Mouse (Mus musculus): Measurements from ENCODE around the gene Zfyve27.
A peak's percentile ranks its signal among the peaks of the same experiment; 100 is the strongest.

Gene Zfyve27

DNA sequence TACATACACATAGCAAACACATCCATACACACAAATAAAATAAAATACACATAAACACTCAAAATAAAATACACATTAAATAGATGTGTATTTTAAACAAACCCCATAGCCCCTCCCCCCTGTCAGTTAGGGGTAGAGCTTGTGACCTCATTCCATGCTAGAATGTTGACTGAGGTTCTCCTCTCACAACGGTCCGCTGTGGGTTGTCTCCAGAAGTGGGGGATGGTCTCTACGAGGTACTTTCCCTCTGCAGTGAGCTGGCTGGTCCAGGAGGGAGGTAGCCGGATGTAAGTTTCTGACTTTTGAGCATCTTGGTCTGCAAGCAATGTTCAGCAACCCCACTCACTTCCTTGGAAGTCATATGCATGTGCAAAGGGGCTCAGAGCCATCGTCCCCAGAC lies at the start of gene Zfyve27:
Gene Zfyve27 (plus strand): TSS at position 188 of the 400 bp plus-strand sequence.
- DNase-seq (ENCODE audit: low spot score), result no peak

- DNase-seq (ENCODE audit: low spot score), result no peak
Observed at GRCm38 (mm10) chr19:42115783-42116335, 47.9 kb upstream of the Zfyve27 start.

GRCm38 (mm10) chr19:42118142-42118541 lies 45.6 kb upstream of the Zfyve27 start:
- no peak for DNase-seq (ENCODE audit: low spot score)

DNA sequence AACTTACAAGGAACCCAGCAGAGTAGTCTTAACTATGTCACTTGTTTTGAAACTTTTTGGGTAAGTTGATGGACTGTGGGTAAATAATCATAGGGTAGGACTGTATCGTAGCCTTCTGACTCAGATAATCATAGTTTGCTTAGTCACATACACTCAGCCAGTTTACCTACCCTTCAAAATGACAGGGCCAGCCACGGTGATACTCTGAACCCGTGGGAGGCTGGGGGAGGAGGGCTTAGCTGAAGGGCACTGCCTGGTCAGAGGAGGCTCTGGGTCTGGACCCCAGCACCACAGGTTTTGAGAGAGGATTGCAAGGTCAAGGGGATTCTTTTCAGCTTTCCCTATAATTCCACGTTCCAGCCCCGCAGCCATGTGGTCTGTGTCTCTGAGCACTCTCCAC lies 45.2 kb upstream of the Zfyve27 start:
- DNase-seq (ENCODE audit: low spot score), result no peak

GRCm38 (mm10) chr19:42120451-42120850 lies 43.3 kb upstream of the Zfyve27 start:
- DNase-seq (ENCODE audit: low spot score), result no peak

DNA sequence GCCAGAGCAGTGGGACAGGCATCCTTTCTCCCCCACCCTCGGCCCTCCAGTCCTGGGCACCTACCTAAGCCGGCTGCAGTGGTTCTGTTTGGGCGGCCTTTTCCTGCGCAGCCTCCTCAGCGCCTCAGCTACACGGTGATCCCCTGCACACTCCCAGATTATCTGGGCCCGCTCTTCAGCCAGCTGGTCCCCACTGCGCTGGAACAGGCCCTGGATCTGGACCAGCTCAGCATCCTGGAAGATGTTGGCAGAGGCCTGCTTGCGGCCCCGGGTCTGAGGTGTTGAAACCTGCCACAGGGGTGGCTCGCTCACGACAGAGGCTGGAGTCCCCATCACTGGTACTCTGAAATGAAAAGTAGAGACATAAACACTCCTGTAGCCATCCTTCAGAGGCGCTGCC lies 39.1 kb upstream of the Zfyve27 start:
- no peak for DNase-seq (ENCODE audit: low spot score)

DNA sequence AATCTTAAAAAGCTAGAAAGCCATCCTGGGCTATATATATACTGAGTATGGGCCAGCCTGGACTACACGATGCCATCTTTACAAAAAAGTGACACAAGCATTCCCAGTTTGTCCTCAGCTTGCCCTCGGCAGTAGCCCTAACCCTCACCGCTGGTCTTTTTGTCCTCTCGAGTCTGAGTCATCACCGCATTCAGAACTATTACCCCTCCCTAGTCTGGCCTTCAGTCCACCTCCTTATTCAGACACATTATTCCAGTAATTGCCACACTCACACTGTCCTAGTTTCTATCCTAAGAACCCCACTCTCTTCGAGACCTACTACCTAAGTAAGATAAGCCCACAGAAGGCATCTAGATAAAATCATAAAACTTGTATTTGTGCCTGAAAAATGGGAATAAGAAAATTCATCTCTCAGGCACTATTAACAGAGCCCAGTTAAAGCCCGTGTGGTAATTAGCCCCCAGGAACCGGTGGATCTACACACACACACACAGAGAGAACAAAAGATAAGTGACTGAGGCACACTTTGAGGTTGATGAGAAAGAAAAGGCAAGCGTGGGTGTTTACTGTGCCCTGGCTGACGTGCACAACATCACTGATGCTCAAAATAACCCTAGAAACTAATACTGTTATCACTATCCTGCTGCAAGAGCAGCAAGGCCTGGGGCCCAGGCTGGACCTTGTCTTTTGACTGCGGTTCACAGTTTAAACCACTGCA lies 38.1 kb upstream of the Zfyve27 start:
- DNase-seq (ENCODE audit: low spot score), result no peak

- DNase-seq (ENCODE audit: low spot score), result no peak
Observed at GRCm38 (mm10) chr19:42126219-42126605, 37.5 kb upstream of the Zfyve27 start.

DNA sequence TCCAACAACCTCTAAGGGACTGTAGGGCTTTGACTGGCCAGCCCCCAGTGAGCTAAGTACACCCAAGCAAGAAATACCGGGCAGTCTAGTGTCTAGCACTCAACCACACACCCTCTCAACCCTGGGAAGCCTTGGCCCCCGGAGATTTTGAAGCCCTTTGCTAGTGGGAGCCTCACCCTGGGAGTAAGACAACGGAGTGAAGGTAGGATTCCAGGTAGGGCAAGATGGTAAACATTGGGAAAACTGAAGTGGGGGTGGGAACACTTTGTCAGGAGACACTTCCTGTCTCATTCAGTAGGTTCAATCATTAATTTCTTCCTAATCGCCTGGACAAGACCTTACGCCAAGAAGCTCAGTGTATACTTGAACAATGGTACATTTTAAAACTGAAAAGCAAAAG lies 36.7 kb upstream of the Zfyve27 start:
- no peak for DNase-seq (ENCODE audit: low spot score)

DNA sequence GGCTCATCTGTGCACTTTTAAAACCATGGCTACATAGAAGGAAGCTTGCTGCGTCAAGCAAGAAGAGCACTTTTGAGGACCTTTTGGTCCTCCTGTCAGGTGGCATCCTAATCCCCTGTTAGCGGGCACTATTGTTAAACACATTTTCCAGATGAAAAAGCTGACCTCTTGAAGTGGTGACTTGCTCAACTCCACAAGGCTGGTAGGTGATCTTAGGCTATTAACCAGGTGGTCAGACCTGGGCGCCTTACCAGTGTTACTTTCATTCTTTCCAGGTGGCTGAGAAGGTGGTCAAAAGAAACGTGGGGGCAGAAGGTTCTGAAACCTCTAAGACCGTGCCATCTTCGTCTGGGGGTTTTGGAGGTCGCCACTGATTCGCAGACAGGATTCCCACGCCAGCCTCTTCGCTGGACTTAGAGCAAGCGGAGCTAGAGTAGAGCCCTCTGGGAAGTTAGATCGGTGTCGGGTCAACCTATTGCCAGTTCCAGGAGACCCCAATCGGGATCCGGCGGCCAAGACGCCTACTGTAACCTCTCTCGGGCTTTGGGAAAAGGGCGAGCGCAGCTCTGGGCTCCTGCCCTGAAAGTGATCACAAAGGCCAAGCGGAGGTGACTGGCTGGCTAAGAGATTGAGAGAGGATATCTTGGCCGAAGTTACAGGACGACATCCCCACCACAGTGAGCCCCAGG lies 35.6 kb upstream of the Zfyve27 start:
- DNase-seq (ENCODE audit: low spot score), result no peak

DNA sequence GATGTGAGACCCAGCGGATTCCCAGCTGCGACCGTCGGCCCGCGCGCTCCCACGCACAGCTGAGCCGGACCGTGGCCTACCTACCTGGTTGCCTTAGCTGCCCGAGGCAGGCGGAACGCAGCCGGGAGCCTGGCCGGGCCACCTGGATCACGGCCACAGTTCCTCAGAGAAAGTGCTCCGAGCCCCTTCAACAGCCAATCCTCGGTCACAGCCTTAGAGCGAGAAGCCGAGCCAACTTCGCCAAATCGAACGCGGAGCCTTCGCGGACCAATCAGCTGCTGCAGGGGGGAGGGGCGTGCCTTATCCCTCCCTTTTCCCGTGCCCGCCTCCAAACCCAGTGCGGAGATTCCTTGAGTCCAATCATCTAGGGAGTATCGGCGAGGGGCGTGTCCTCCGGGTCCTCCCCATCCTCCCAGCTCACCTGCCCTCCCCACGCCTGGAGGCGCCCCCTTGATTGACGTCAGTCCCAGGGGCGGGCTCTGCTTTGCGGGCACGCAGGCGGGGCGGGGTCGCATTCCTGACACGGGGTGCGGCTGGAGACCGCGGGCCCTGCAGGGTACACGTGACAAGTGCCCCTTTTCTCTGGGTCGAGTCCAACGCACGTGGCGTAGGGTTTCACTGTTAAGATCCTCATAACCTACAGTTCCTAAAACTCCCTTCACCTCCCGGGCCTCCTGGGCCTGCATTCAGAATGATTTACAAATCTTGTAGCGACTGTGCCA lies 34.8 kb upstream of the Zfyve27 start, which contains the start of gene Avpi1:
Gene Avpi1 (minus strand): TSS at position 273 of the 722 bp plus-strand sequence.
- DNase-seq (ENCODE audit: low spot score), result peak; percentile 90

- no peak for DNase-seq (ENCODE audit: low spot score)
Observed at GRCm38 (mm10) chr19:42129509-42130293, 34.0 kb upstream of the Zfyve27 start.

- DNase-seq (ENCODE audit: low spot score), result no peak
Observed at GRCm38 (mm10) chr19:42130294-42130606, 33.5 kb upstream of the Zfyve27 start.

- no peak for DNase-seq (ENCODE audit: low spot score)
Observed at GRCm38 (mm10) chr19:42131101-42131500, 32.6 kb upstream of the Zfyve27 start.

GRCm38 (mm10) chr19:42135070-42135469 lies 28.7 kb upstream of the Zfyve27 start:
- DNase-seq (ENCODE audit: low spot score), result no peak

DNA sequence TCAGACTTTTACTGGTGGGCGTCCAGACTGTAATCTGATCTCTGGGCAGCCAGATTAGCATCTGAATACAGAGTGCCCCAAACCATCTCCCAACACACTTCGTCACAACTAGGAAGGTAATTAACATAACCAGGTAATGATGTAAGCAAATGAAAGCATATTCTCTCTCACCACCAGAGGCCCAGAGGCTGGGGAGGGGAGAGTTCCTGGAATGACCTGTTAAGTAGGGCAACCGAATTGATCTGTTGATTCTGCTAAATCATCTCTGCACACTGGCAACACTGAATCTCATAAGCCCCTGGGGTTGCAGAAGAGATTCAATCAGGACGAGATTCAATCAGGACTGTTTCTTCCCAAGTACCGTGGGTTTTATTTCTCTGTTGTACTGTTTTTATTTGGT lies 27.6 kb upstream of the Zfyve27 start:
- DNase-seq (ENCODE audit: low spot score), result no peak

- no peak for DNase-seq (ENCODE audit: low spot score)
Observed at GRCm38 (mm10) chr19:42137167-42137672, 26.5 kb upstream of the Zfyve27 start.

DNA sequence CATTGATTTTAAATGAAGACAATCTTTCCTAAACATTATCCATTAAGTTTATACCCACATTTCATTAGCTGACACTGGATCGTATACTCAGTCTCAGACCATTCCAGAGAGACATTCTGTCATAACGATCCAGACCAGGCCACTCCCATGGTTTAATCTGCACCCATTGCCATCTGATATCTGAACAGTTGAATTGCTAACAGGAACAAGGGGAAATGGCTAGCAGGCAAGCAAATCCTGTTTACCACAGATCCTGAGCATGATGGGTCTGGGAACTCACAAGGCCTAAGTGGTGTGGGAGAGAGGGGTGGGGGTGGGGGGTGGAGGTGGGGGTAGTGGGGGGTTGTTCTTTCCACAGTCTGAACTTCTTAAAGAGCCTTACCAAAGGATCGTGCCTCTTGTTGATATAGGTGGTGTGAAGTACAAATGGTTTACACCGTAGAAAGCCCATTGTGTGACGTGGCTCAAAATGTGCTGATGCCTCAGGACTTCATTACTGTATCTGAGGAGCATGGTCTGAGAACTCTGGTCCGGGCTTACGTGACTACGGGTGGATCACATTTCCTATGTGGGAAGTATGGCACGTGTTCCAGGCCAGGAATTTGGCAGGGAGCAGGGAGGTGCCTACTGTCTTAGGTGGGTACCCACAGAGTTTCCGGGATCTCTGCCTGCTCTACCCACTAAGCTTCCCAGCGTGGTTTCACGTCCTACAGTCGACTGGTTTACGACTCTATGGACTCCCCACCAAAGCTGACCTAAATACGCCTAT lies 25.1 kb upstream of the Zfyve27 start:
- no peak for DNase-seq (ENCODE audit: low spot score)

DNA sequence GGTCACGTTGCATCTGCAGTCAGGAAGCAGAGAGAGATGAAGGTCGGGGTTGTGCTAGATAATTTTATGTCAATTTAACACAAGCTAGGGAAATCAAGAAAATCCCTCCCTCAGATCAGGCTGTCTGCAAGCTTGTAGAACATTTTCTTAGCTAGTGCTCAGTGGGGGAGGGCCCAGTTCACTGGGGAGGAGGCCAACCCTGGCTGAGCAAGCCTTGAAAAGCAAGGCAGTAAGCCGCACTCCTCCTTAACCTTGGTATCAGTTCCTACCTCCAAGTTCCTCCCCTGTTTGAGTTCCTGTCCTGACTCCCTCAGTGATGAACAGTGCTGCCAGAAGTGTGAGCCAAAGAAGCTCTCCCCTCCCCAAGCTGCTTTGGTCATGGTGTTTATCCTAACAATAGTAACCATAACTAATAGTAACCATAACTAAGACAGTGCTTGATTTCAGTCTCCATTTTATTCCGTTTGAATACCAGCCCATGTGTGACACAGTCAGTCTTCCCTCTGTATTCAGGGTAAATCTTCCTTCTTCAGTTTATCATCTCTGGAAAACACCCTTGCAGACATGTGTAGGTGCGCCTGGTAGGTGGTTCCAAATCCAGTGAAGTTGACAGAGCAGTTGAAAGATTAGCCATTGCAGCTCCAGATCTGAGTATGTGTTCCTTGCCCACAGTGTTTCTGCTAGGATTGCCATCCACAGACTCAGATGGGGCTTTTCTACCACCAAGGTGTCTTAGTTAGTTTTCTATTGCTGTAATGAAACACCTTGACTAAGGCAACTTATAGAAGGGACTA lies 23.8 kb upstream of the Zfyve27 start:
- DNase-seq (ENCODE audit: low spot score), result no peak

GRCm38 (mm10) chr19:42141998-42142397 lies 21.8 kb upstream of the Zfyve27 start:
- no peak for DNase-seq (ENCODE audit: low spot score)
